In genomic region chr11:52253674-52254375, GRCm38 (mm10) we compare ENCODE assay signal across 8 mouse cellular contexts. TPM values are rescaled to one million over a fixed set of nuclear protein-coding genes. Genes with fewer than 3 reads are reported as not detected.
DNase-seq lines count a peak whose midpoint lies in the region; ATAC-seq and TF ChIP-seq lines count a peak whose summit lies in the region.

No protein-coding gene starts in this region.

- H3K4me2 ChIP-seq in forebrain, embryonic 13.5 days: no peak overlapping the region
- no peak overlapping the region for H3K4me2 ChIP-seq in hindbrain, embryonic 16.5 days (ENCODE audit: low read length)

- no peaks in the 10 kb centered on the region for H3K27me3 ChIP-seq in heart, embryonic 10.5 days (ENCODE audit: insufficient read depth, poor library complexity, severe bottlenecking)
- H3K27me3 ChIP-seq in forebrain, embryonic 13.5 days: no peaks in the 10 kb centered on the region
- H3K27me3 ChIP-seq in hindbrain, embryonic 16.5 days (replicated peaks; ENCODE audit: control insufficient read depth, insufficient read depth, low read length): no peaks in the 10 kb centered on the region
- H3K27me3 ChIP-seq in small intestine, adult 2 months (ENCODE audit: control insufficient read depth, insufficient read depth, low read length): no peaks in the 10 kb centered on the region

- no peak overlapping the region for H3K9ac ChIP-seq in forebrain, embryonic 13.5 days
- no peak overlapping the region for H3K9ac ChIP-seq in hindbrain, embryonic 16.5 days (ENCODE audit: low read depth, low read length)

- H3K4me1 ChIP-seq in heart, embryonic 10.5 days: peaks cover 15% of the 10 kb centered on the region
- no peaks in the 10 kb centered on the region for H3K4me1 ChIP-seq in forebrain, embryonic 13.5 days
- no peaks in the 10 kb centered on the region for H3K4me1 ChIP-seq in hindbrain, embryonic 16.5 days (ENCODE audit: control insufficient read depth, insufficient read depth, low read depth, low read length)
- H3K4me1 ChIP-seq in small intestine, adult 2 months (ENCODE audit: control insufficient read depth, insufficient read depth, insufficient read length, low read length): no peaks in the 10 kb centered on the region; the same call in 1 of the 2 replicates

- peaks cover 33% of the 10 kb centered on the region for H3K36me3 ChIP-seq in heart, embryonic 10.5 days
- peaks cover 43% of the 10 kb centered on the region for H3K36me3 ChIP-seq in forebrain, embryonic 13.5 days (ENCODE audit: poor library complexity, severe bottlenecking)
- no peaks in the 10 kb centered on the region for H3K36me3 ChIP-seq in hindbrain, embryonic 16.5 days (ENCODE audit: control insufficient read depth, insufficient read depth, low read length)
- 0 out of 2 replicates have a peak, but pooled peaks cover 2% of the 10 kb centered on the region for H3K36me3 ChIP-seq in small intestine, adult 2 months (ENCODE audit: control insufficient read depth, insufficient read depth, low read length)

- peak; percentile 72 for ATAC-seq in forebrain, embryonic 13.5 days
- peak; percentile 89 for ATAC-seq in hindbrain, embryonic 16.5 days

- DNase-seq in heart, adult 18-20 months: peak; percentile 71 to 78
- DNase-seq in heart, embryonic 10.5 days (ENCODE audit: low spot score): no peak
- peak; percentile 48 for DNase-seq in c-Kit-positive CD71-positive TER-119-positive erythroid progenitor cells, embryonic 14.5 days (ENCODE audit: low spot score)
- DNase-seq in left cerebral cortex, adult 2 months (ENCODE audit: extremely low spot score in 1 of 2, low spot score in 2 of 2): peak; percentile 49 to 60
- DNase-seq in mesoderm, embryonic 11.5 days (ENCODE audit: low read depth, low spot score): peak; percentile 73

- H3K9me3 ChIP-seq in heart, embryonic 10.5 days: no peaks in the 10 kb centered on the region
- no peaks in the 10 kb centered on the region for H3K9me3 ChIP-seq in forebrain, embryonic 13.5 days (replicated peaks)
- H3K9me3 ChIP-seq in hindbrain, embryonic 16.5 days (ENCODE audit: control insufficient read depth, low read length): no peaks in the 10 kb centered on the region

- no peak for TF ChIP-seq POLR2A in small intestine, adult 2 months (IDR thresholded peaks at IDR 0.05; ENCODE audit: low read depth, low read length)

- WGBS in heart, embryonic 10.5 days: 69% methylated on average over 11 of the region's 11 CpGs
- 65% methylated on average over 11 of the region's 11 CpGs for WGBS in forebrain, embryonic 13.5 days
- WGBS in hindbrain, embryonic 16.5 days: 67% methylated on average over 11 of the region's 11 CpGs
- WGBS in small intestine, adult 2 months: 60% methylated on average over 11 of the region's 11 CpGs

- intact Hi-C loops in left cerebral cortex, adult 2 months (cut with DNase I): loop anchor here (1.0 kb wide), 2 partner anchors 43 to 89 kb away; no protein-coding TSS in a partner anchor

- no peak overlapping the region for H3K27ac ChIP-seq in heart, embryonic 10.5 days
- H3K27ac ChIP-seq in forebrain, embryonic 13.5 days: no peak overlapping the region
- no peak overlapping the region for H3K27ac ChIP-seq in hindbrain, embryonic 16.5 days (ENCODE audit: low read depth, low read length)
- no peak overlapping the region for H3K27ac ChIP-seq in left cerebral cortex, adult 2 months
- 0 out of 2 replicates have a peak overlapping the region, but pooled peaks have one; percentile 40 for H3K27ac ChIP-seq in small intestine, adult 2 months (ENCODE audit: insufficient read depth, low read depth, low read length)

- peak; percentile 92 for TF ChIP-seq CTCF in left cerebral cortex, adult 2 months (IDR thresholded peaks at IDR 0.05)
- TF ChIP-seq CTCF in small intestine, adult 2 months (IDR thresholded peaks at IDR 0.05; ENCODE audit: extremely low read depth, insufficient read length, insufficient replicate concordance, low read depth, low read length): peak; percentile 73; the same call in 1 of the 2 replicates

- no peak overlapping the region for H3K4me3 ChIP-seq in heart, embryonic 10.5 days
- no peak overlapping the region for H3K4me3 ChIP-seq in forebrain, embryonic 13.5 days
- no peak overlapping the region for H3K4me3 ChIP-seq in hindbrain, embryonic 16.5 days (ENCODE audit: low read length)
- no peak overlapping the region for H3K4me3 ChIP-seq in left cerebral cortex, adult 2 months
- no peak overlapping the region for H3K4me3 ChIP-seq in small intestine, adult 2 months (ENCODE audit: low read depth, low read length)

RNA-seq across cellular contexts. Expression of gene Skp1a, which starts 22.0 kb away (rescaled TPM):
- total RNA-seq in heart, adult 18-20 months (2021): 100 to 1,000 TPM; 266 to 277 TPM
- 516 and 546 TPM in 2 replicates for polyA plus RNA-seq in heart, embryonic 10.5 days (2016; fragmentation: Nextera tagmentation; extraction: Ambion mirVana)
- 1,072 and 1,145 TPM in 2 replicates for polyA plus RNA-seq in forebrain, embryonic 13.5 days (2015; fragmentation: Nextera tagmentation; extraction: Ambion mirVana)
- polyA plus RNA-seq in hindbrain, embryonic 16.5 days (2015; fragmentation: Nextera tagmentation; extraction: Ambion mirVana): 1,003 and 1,005 TPM in 2 replicates
- total RNA-seq in left cerebral cortex, adult 2 months (2021): 100 to 1,000 TPM; 436 to 471 TPM
- 4.1 and 7.5 TPM in 2 replicates for polyA plus RNA-seq in small intestine, adult 2 months (2012; rRNA removed)

RNA-seq across cellular contexts. Expression of gene Tcf7, which starts 29.0 kb away (rescaled TPM):
- total RNA-seq in heart, adult 18-20 months (2021): 1 to 10 TPM in 1 of 2 experiments, under 1 TPM in 1; 0.55 to 6.6 TPM
- 7.6 and 11.5 TPM in 2 replicates for polyA plus RNA-seq in heart, embryonic 10.5 days (2016; fragmentation: Nextera tagmentation; extraction: Ambion mirVana)
- 2.2 and 2.3 TPM in 2 replicates for polyA plus RNA-seq in forebrain, embryonic 13.5 days (2015; fragmentation: Nextera tagmentation; extraction: Ambion mirVana)
- polyA plus RNA-seq in hindbrain, embryonic 16.5 days (2015; fragmentation: Nextera tagmentation; extraction: Ambion mirVana): 1.2 and 3.1 TPM in 2 replicates
- total RNA-seq in left cerebral cortex, adult 2 months (2021): 1 to 10 TPM; 3.8 to 5.0 TPM
- 4.4 and 10.7 TPM in 2 replicates for polyA plus RNA-seq in small intestine, adult 2 months (2012; rRNA removed)

RNA-seq across cellular contexts. Expression of gene Olfr1371, which starts 40.0 kb away (rescaled TPM):
- not detected for total RNA-seq in heart, adult 18-20 months (2021)
- polyA plus RNA-seq in heart, embryonic 10.5 days (2016; fragmentation: Nextera tagmentation; extraction: Ambion mirVana): not detected in 2 replicates
- polyA plus RNA-seq in forebrain, embryonic 13.5 days (2015; fragmentation: Nextera tagmentation; extraction: Ambion mirVana): not detected in 2 replicates
- not detected in 2 replicates for polyA plus RNA-seq in hindbrain, embryonic 16.5 days (2015; fragmentation: Nextera tagmentation; extraction: Ambion mirVana)
- total RNA-seq in left cerebral cortex, adult 2 months (2021): not detected
- polyA plus RNA-seq in small intestine, adult 2 months (2012; rRNA removed): not detected in 2 replicates

Comparison
In these comparisons a context has a peak if more than half of its experiments do, and no peak if none do; other contexts are left out.
1. RNA of gene Skp1a, which starts 22.0 kb away (polyA plus RNA-seq): 1,072 to 1,145 TPM in forebrain, embryonic 13.5 days, 1,003 to 1,005 TPM in hindbrain, embryonic 16.5 days and 516 to 546 TPM in heart, embryonic 10.5 days; 4.1 to 7.5 TPM in small intestine, adult 2 months; every median in the first group is over 10 times any median in the second.